Mouse (Mus musculus): ENCODE measurements at regions not wholly inside any gene's neighbourhood (a gene's known extent, or its start where the extent isn't known, plus 50 kb on each side); places are given as distances from the start of the nearest gene placed in this dataset.
"Not testable (repeated sequence)": the region's sequence is repeated elsewhere in the genome, so short reads cannot be mapped to it uniquely, and the experiment has no call there.

GRCm38 (mm10) chr5:26573446-26573845, 243.6 kb upstream of the Dpp6 start:
- no peak for DNase-seq

- no peak for DNase-seq
These were observed 230.9 kb upstream of the Dpp6 start for GRCm38 (mm10) chr5:26586108-26586507.

GRCm38 (mm10) chr5:26590886-26591285, 226.1 kb upstream of the Dpp6 start:
- no peak for DNase-seq

GRCm38 (mm10) chr5:26592341-26592740, 224.7 kb upstream of the Dpp6 start:
- DNase-seq = no peak

- no peak for DNase-seq
These were observed 219.0 kb upstream of the Dpp6 start for GRCm38 (mm10) chr5:26597991-26598390.

GRCm38 (mm10) chr5:26619272-26619671, 197.7 kb upstream of the Dpp6 start:
- DNase-seq = no peak

GRCm38 (mm10) chr5:26622116-26622515, 194.9 kb upstream of the Dpp6 start:
- no peak for DNase-seq

GRCm38 (mm10) chr5:26671478-26671877, 145.5 kb upstream of the Dpp6 start:
- DNase-seq = no peak

GRCm38 (mm10) chr5:26689775-26690174, 127.2 kb upstream of the Dpp6 start:
- no peak for DNase-seq

GRCm38 (mm10) chr5:26691121-26691520, 125.9 kb upstream of the Dpp6 start:
- no peak for DNase-seq

GRCm38 (mm10) chr5:26692013-26692412, 125.0 kb upstream of the Dpp6 start:
- DNase-seq = no peak

- DNase-seq = not testable (repeated sequence)
These were observed 113.4 kb upstream of the Dpp6 start for GRCm38 (mm10) chr5:26703621-26704020.

GRCm38 (mm10) chr5:26707661-26708060, 109.3 kb upstream of the Dpp6 start:
- no peak for DNase-seq

GRCm38 (mm10) chr5:26724491-26724890, 92.5 kb upstream of the Dpp6 start:
- DNase-seq = no peak

GRCm38 (mm10) chr5:26725953-26726352, 91.0 kb upstream of the Dpp6 start:
- no peak for DNase-seq

- not testable (repeated sequence) for DNase-seq
These were observed 65.8 kb upstream of the Dpp6 start for GRCm38 (mm10) chr5:26751196-26751595.

- DNase-seq = not testable (repeated sequence)
These were observed 65.2 kb upstream of the Dpp6 start for GRCm38 (mm10) chr5:26751601-26752305.

- not testable (repeated sequence) for DNase-seq
These were observed 62.9 kb upstream of the Dpp6 start for GRCm38 (mm10) chr5:26754129-26754528.

Data from adrenal gland, adult 2 months (tissue).